Mouse (Mus musculus) kidney, embryonic 15.5 days (tissue): ENCODE data around the gene Fgfr2. TPM values are rescaled to one million over a fixed set of nuclear protein-coding genes. Genes with fewer than 3 reads are reported as not detected.
"Not testable (repeated sequence)": the region's sequence is repeated elsewhere in the genome, so short reads cannot be mapped to it uniquely, and the experiment has no call there.

ENCODE experiments used
- ATAC-seq: fragments of 200-750 bp; cut with Nextera tagmentation; replicated peaks from 2 replicates; pipeline ENCODE4 v1.8.0; 2017; ENCODE audit warnings: moderate TSS enrichment; ENCODE audit not compliant: low FRiP score
- H3K27ac ChIP-seq: fragments of 300-500 bp; sonication (generic); 2 replicates; pipeline ENCODE4 v1.5.1; 2015; ENCODE audit warnings: mild to moderate bottlenecking, inconsistent platforms
- H3K27me3 ChIP-seq: fragments of 300-500 bp; sonication (generic); 2 replicates; pipeline ENCODE4 v1.6.1; 2015; ENCODE audit warnings: inconsistent platforms
- H3K36me3 ChIP-seq: fragments of 300-500 bp; sonication (generic); 2 replicates; pipeline ENCODE4 v1.6.1; 2015; ENCODE audit warnings: inconsistent platforms
- H3K4me1 ChIP-seq: fragments of 300-500 bp; sonication (generic); 2 replicates; pipeline ENCODE4 v1.6.1; 2015; ENCODE audit warnings: inconsistent platforms
- H3K4me2 ChIP-seq: fragments of 300-500 bp; sonication (generic); 2 replicates; pipeline ENCODE4 v1.6.1; 2015; ENCODE audit warnings: moderate library complexity, mild to moderate bottlenecking, inconsistent platforms
- H3K4me3 ChIP-seq: fragments of 300-500 bp; sonication (generic); replicated peaks from 2 replicates; pipeline ENCODE4 v1.5.1; 2015; ENCODE audit warnings: mild to moderate bottlenecking, inconsistent platforms
- H3K9ac ChIP-seq: fragments of 300-500 bp; sonication (generic); 2 replicates; pipeline ENCODE4 v1.6.1; 2015; ENCODE audit warnings: mild to moderate bottlenecking, inconsistent platforms
- H3K9me3 ChIP-seq: fragments of 300-500 bp; sonication (generic); replicated peaks from 2 replicates; pipeline ENCODE4 v1.6.1; 2016; ENCODE audit warnings: inconsistent platforms
- WGBS: fragments of 180-500 bp; shearing (Covaris S2); methylation state at CpG from one replicate; pipeline ENCODE4 v1.1.7; 2015; ENCODE audit warnings: mixed read lengths; 5-methylcytosine and 5-hydroxymethylcytosine counted together
- polyA plus RNA-seq: library from polyadenylated mRNA; unstranded; fragments of >200 nt; fragmentation: Nextera tagmentation; extraction: Ambion mirVana; gene quantifications from 2 replicates; pipeline ENCODE4 v1.2.1, GENCODE M21; 2015

The Fgfr2 gene
- polyA plus RNA-seq, 1 experiment from 2014 or later = 104 TPM

GRCm38 (mm10) chr7:130148906-130149305 is 2974.2 kb downstream of the Fgfr2 start:
- H3K4me1 ChIP-seq = no peaks in the 10 kb centered on the region
- no peak for ATAC-seq
- WGBS = 87% methylated on average over 5 of the region's 5 CpGs

GRCm38 (mm10) chr7:130147230-130147629 is 2975.9 kb downstream of the Fgfr2 start:
- 73% methylated on average over 7 of the region's 7 CpGs for WGBS
- Histone ChIP-seq H3K4me1 (peaks cover 13% of the 10 kb centered on the region), H3K4me2 (no peak overlapping the region), H3K9ac (no peak overlapping the region), H3K4me3 (no peak overlapping the region), H3K27me3 (no peaks in the 10 kb centered on the region), H3K27ac (no peak overlapping the region), H3K36me3 (no peaks in the 10 kb centered on the region), H3K9me3 (no peaks in the 10 kb centered on the region)
- ATAC-seq = no peak

More at GRCm38 (mm10) chr7:130148906-130149305, 2974.2 kb downstream of the Fgfr2 start:
- Histone ChIP-seq H3K36me3 (no peaks in the 10 kb centered on the region), H3K27ac (no peak overlapping the region), H3K9me3 (no peaks in the 10 kb centered on the region), H3K27me3 (no peaks in the 10 kb centered on the region), H3K4me2 (no peak overlapping the region), H3K9ac (no peak overlapping the region), H3K4me3 (no peak overlapping the region)

- Histone ChIP-seq H3K4me2 (no peak overlapping the region), H3K36me3 (no peaks in the 10 kb centered on the region), H3K27ac (no peak overlapping the region), H3K4me1 (peaks cover 13% of the 10 kb centered on the region), H3K9ac (no peak overlapping the region), H3K27me3 (no peaks in the 10 kb centered on the region), H3K9me3 (no peaks in the 10 kb centered on the region), H3K4me3 (no peak overlapping the region)
- ATAC-seq = no peak
- WGBS = 78% methylated on average over 4 of the region's 4 CpGs
Observed at GRCm38 (mm10) chr7:130145211-130145610, 2977.9 kb downstream of the Fgfr2 start.

- Histone ChIP-seq H3K4me3 (no peak overlapping the region), H3K27me3 (no peaks in the 10 kb centered on the region), H3K9me3 (no peaks in the 10 kb centered on the region), H3K4me2 (no peak overlapping the region), H3K4me1 (peaks cover 13% of the 10 kb centered on the region), H3K27ac (no peak overlapping the region), H3K36me3 (no peaks in the 10 kb centered on the region), H3K9ac (no peak overlapping the region)
- no peak for ATAC-seq
- 72% methylated on average over 7 of the region's 7 CpGs for WGBS
Observed at GRCm38 (mm10) chr7:130143371-130143770, 2979.8 kb downstream of the Fgfr2 start.

GRCm38 (mm10) chr7:130141088-130141873 is 2981.9 kb downstream of the Fgfr2 start:
- Histone ChIP-seq H3K27ac (0 out of 2 replicates have a peak overlapping the region, but pooled peaks have one; percentile 33), H3K27me3 (no peaks in the 10 kb centered on the region), H3K4me1 (peaks cover 13% of the 10 kb centered on the region), H3K36me3 (no peaks in the 10 kb centered on the region), H3K9me3 (no peaks in the 10 kb centered on the region), H3K4me3 (no peak overlapping the region), H3K4me2 (no peak overlapping the region), H3K9ac (no peak overlapping the region)
- WGBS = 82% methylated on average over 3 of the region's 3 CpGs
- ATAC-seq = no peak

GRCm38 (mm10) chr7:130134924-130135365 is 2988.2 kb downstream of the Fgfr2 start:
- H3K4me3 ChIP-seq = no peak overlapping the region
- WGBS = 52% methylated on average over 3 of the region's 3 CpGs
- no peaks in the 10 kb centered on the region for H3K36me3 ChIP-seq
- H3K9me3 ChIP-seq = no peaks in the 10 kb centered on the region
- peak; percentile 82 for ATAC-seq
- H3K9ac ChIP-seq = no peak overlapping the region
- peak overlapping the region; percentile 38 for H3K4me2 ChIP-seq
- H3K27me3 ChIP-seq = no peaks in the 10 kb centered on the region
- peaks cover 6% of the 10 kb centered on the region for H3K4me1 ChIP-seq
- peak overlapping the region; percentile 81 for H3K27ac ChIP-seq

DNA sequence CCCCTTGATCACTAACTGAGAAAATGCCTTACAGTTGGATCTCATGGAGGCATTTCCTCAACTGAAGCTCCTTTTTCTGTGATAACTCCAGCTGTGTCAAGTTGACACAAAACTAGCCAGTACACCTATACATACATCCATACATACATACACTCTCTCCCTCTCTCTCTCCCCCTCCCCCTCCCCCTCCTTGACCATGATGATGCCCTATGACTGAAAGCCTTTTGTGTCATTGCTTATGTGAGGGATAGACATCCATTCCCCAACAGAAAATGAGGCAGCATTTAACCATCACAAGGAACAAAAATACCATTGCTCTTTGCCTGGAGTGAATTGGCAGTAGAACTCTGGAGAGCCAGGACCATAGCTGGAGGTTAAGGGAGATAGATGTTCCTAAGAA is 2988.7 kb downstream of the Fgfr2 start:
- H3K4me3 ChIP-seq, H3K4me1 ChIP-seq, H3K4me2 ChIP-seq, ATAC-seq, H3K9me3 ChIP-seq, H3K36me3 ChIP-seq, H3K9ac ChIP-seq, H3K27me3 ChIP-seq: not testable (repeated sequence)
- H3K27ac ChIP-seq = peak overlapping the region; percentile 81

DNA sequence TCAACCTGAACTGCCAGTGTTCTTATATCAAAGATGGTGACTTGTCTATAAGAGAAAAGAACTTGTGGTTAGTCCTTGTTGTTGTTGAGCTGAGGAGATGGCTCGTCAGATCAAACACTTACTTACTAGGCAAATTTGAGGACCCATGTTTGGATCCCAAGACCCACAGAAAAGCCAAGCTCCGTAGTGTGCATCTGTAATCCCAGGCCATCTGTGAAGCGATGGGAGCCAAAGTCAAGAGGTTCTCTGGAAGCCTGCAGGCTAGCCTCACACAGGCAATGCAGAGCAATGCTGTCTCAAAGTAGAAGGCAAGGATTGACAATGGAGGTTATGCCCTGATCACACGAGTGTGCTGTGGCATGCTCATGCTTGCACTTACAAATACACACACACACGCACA is 2992.9 kb downstream of the Fgfr2 start:
- 92% methylated on average over 5 of the region's 5 CpGs for WGBS
- ATAC-seq = no peak
- no peaks in the 10 kb centered on the region for H3K36me3 ChIP-seq

DNA sequence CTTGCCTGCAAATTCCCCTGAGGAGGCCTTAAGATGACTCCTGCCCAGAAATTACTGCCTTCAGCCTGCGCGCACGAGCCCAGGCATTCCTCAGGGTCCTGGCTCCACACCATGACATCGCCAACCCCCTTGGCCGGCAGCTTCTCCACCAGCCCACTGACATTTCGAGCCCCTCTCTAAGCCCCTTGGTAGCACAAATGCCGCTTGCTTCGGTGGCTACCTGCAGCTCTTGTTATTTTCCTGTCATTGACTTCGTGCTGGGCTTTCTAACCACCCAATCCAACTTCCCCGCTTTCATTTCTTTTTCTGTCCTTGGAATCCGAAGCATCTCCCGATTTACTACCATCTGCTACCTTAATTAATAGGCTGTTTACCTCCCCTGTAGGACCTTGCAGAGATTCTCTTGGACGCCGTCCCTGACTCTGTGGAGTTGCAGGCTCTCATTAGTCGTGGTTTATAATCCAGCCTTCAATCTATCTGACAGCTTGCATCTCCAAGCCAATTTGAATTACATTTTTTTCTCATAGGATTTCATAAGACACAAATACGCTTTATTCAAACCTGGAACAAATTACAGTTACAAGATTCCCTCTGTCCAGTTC is 2993.7 kb downstream of the Fgfr2 start:
- Histone ChIP-seq H3K9ac (no peak overlapping the region), H3K4me1 (peaks cover 8% of the 10 kb centered on the region), H3K4me2 (peak overlapping the region; percentile 48), H3K4me3 (no peak overlapping the region), H3K9me3 (no peaks in the 10 kb centered on the region), H3K27ac (peak overlapping the region; percentile 29), H3K36me3 (no peaks in the 10 kb centered on the region), H3K27me3 (no peaks in the 10 kb centered on the region)
- ATAC-seq = no peak
- 21% methylated on average over 16 of the region's 16 CpGs for WGBS

More for the DNA sequence above, 2992.9 kb downstream of the Fgfr2 start:
- H3K27me3 ChIP-seq = no peaks in the 10 kb centered on the region
- no peak overlapping the region for H3K4me3 ChIP-seq
- H3K9ac ChIP-seq = no peak overlapping the region
- no peaks in the 10 kb centered on the region for H3K9me3 ChIP-seq
- no peak overlapping the region for H3K27ac ChIP-seq
- H3K4me1 ChIP-seq = peaks cover 8% of the 10 kb centered on the region
- no peak overlapping the region for H3K4me2 ChIP-seq

DNA sequence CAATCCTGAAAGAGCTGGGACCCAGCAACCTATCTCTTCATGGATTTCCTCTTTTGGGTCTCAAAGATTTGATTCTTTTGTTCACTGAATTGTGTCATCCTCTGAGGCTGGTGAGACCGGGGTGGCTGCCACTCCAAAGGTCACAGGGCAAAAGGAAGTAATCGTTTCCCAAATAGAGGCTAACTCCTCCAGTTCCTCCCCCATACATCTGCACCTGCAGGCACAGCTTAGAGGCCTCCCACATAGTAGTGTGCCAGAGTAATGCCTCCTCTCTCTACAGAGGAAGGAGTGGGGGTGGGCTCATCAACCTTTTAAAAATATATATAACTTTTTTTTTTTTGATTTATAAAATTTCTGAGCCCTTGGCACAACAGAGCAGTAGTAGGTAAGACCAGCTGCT is 3001.6 kb downstream of the Fgfr2 start:
- Histone ChIP-seq H3K36me3 (no peaks in the 10 kb centered on the region), H3K27ac (peak overlapping the region; percentile 27; the same call in 1 of the 2 replicates), H3K9me3 (no peaks in the 10 kb centered on the region), H3K4me3 (no peak overlapping the region), H3K9ac (no peak overlapping the region), H3K4me2 (no peak overlapping the region), H3K4me1 (peaks cover 39% of the 10 kb centered on the region), H3K27me3 (no peaks in the 10 kb centered on the region)
- WGBS = 8% methylated on average over 2 of the region's 2 CpGs
- peak; percentile 63; the same call in 1 of the 2 replicates for ATAC-seq

DNA sequence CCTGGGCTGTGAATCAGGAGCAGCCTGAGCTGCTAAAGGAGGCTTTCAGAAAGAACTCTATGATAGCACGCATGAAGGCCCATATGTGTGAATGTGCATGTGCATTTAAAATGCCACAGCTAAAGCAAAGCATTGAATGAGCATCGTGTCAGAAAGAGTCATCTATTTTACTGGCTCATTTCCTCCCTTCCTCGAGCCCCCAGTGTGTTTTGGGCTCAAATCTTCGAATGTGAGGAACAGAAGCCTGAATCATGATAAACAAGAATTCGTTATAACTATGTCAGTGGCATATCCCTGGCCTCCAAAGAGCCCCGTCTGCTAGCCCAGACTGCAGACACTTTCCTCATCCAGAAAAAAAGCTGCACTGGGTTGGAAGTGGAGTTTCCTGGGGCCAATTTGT is 3003.7 kb downstream of the Fgfr2 start:
- no peak overlapping the region for H3K4me3 ChIP-seq
- H3K27ac ChIP-seq = peak overlapping the region; percentile 72
- ATAC-seq = no peak
- no peaks in the 10 kb centered on the region for H3K9me3 ChIP-seq
- H3K27me3 ChIP-seq = no peaks in the 10 kb centered on the region
- WGBS = 23% methylated on average over 6 of the region's 6 CpGs
- no peak overlapping the region for H3K9ac ChIP-seq
- no peaks in the 10 kb centered on the region for H3K36me3 ChIP-seq
- no peak overlapping the region for H3K4me2 ChIP-seq
- H3K4me1 ChIP-seq = peaks cover 39% of the 10 kb centered on the region

GRCm38 (mm10) chr7:130118726-130119125 is 3004.4 kb downstream of the Fgfr2 start:
- peak; percentile 70; the same call in 1 of the 2 replicates for ATAC-seq
- H3K9me3 ChIP-seq = no peaks in the 10 kb centered on the region
- H3K9ac ChIP-seq = no peak overlapping the region
- H3K4me1 ChIP-seq = peaks cover 39% of the 10 kb centered on the region
- no peaks in the 10 kb centered on the region for H3K36me3 ChIP-seq
- peak overlapping the region; percentile 72 for H3K27ac ChIP-seq
- 7% methylated on average over 4 of the region's 4 CpGs for WGBS
- H3K4me2 ChIP-seq = no peak overlapping the region
- H3K27me3 ChIP-seq = no peaks in the 10 kb centered on the region
- H3K4me3 ChIP-seq = no peak overlapping the region
